Mouse (Mus musculus) frontal cortex, postnatal 36 days (tissue): ENCODE results near the gene Neu2.
"Not testable (repeated sequence)": the region's sequence is repeated elsewhere in the genome, so short reads cannot be mapped to it uniquely, and the experiment has no call there.

Experiments used
- DNase-seq, 2 experiments: peaks; one replicate each; pipeline ENCODE4 v3.0.0; 2022; ENCODE audit warnings: low spot score in 2 of 2

The Neu2 gene

GRCm38 (mm10) chr1:87509561-87510165 is at the start of gene Neu2:
Gene Neu2 (plus strand): TSS chr1:87509889.
- DNase-seq = no peak

GRCm38 (mm10) chr1:87467469-87467868 is 42.2 kb upstream of the Neu2 start:
- DNase-seq = no peak

- no peak for DNase-seq
Measured at GRCm38 (mm10) chr1:87468321-87468720, 41.4 kb upstream of the Neu2 start.

- not testable (repeated sequence) for DNase-seq
Measured at GRCm38 (mm10) chr1:87469971-87470370, 39.7 kb upstream of the Neu2 start, which contains the start of gene Snorc. Gene Snorc (plus strand): TSS chr1:87470271.

GRCm38 (mm10) chr1:87471914-87472313 is 37.8 kb upstream of the Neu2 start:
- no peak for DNase-seq

- DNase-seq = no peak
Measured at GRCm38 (mm10) chr1:87472576-87472975, 37.1 kb upstream of the Neu2 start.

GRCm38 (mm10) chr1:87475076-87475895 is 34.4 kb upstream of the Neu2 start:
- peak; percentile 65 to 84 for DNase-seq

- DNase-seq = no peak
Measured at GRCm38 (mm10) chr1:87482546-87482945, 27.1 kb upstream of the Neu2 start.

GRCm38 (mm10) chr1:87486386-87486785 is 23.3 kb upstream of the Neu2 start:
- peak; percentile 65 to 81 for DNase-seq

- DNase-seq = no peak
Measured at GRCm38 (mm10) chr1:87492285-87492684, 17.4 kb upstream of the Neu2 start.

- DNase-seq = no peak
Measured at GRCm38 (mm10) chr1:87493542-87493941, 16.1 kb upstream of the Neu2 start.

GRCm38 (mm10) chr1:87505524-87505923 is 4.2 kb upstream of the Neu2 start:
- no peak for DNase-seq

GRCm38 (mm10) chr1:87507857-87508256 is 1.8 kb upstream of the Neu2 start:
- peak in 1 of 2 experiments; percentile 66 for DNase-seq

- no peak for DNase-seq
Measured at GRCm38 (mm10) chr1:87508591-87509560, 813 bp upstream of the Neu2 start.

GRCm38 (mm10) chr1:87510166-87510691 is 540 bp downstream of the Neu2 start:
- peak in 1 of 2 experiments; percentile 57 for DNase-seq

GRCm38 (mm10) chr1:87510845-87511244 is 1.2 kb downstream of the Neu2 start:
- no peak for DNase-seq

- DNase-seq = no peak
Measured at GRCm38 (mm10) chr1:87520467-87520866, 10.8 kb downstream of the Neu2 start.

GRCm38 (mm10) chr1:87521523-87521922 is 11.8 kb downstream of the Neu2 start:
- no peak for DNase-seq

GRCm38 (mm10) chr1:87525041-87525440 is 15.4 kb downstream of the Neu2 start:
- no peak for DNase-seq

GRCm38 (mm10) chr1:87527191-87527590 is 17.5 kb downstream of the Neu2 start:
- no peak for DNase-seq

GRCm38 (mm10) chr1:87532346-87532745 is 22.7 kb downstream of the Neu2 start:
- no peak for DNase-seq

GRCm38 (mm10) chr1:87534118-87534517 is 24.4 kb downstream of the Neu2 start:
- DNase-seq = no peak
